Mouse (Mus musculus) ES-E14 (cell line): ENCODE data around the gene Pxk. TPM values are rescaled to one million over a fixed set of nuclear protein-coding genes. Genes with fewer than 3 reads are reported as not detected.

Experiments
- DNase-seq: peaks from one replicate; pipeline ENCODE4 v3.0.0-alpha.2; 2013; ENCODE audit warnings: low read depth, low spot score
- H3K27ac ChIP-seq: 2 replicates; pipeline ENCODE4 v1.5.1; 2012; ENCODE audit warnings: low read depth, mild to moderate bottlenecking, low read length, moderate library complexity, mixed read lengths; ENCODE audit not compliant: poor library complexity, insufficient read depth, severe bottlenecking
- H3K36me3 ChIP-seq: 2 replicates; pipeline ENCODE4 v1.6.1; 2012; ENCODE audit warnings: mild to moderate bottlenecking, low read length, moderate library complexity, mixed read lengths; ENCODE audit not compliant: control insufficient read depth, poor library complexity, insufficient read depth, severe bottlenecking
- H3K4me1 ChIP-seq, 2 experiments: fragments of 150-350 bp in 1 of 2; sonication (generic) in 1 of 2; 2 replicates each; pipeline ENCODE4 v1.6.1; 2012; ENCODE audit warnings: low read length in 2 of 2, mild to moderate bottlenecking in 1 of 2, mixed read lengths in 1 of 2; ENCODE audit not compliant: control insufficient read depth in 2 of 2, insufficient read depth in 2 of 2, poor library complexity in 1 of 2
- H3K4me3 ChIP-seq, 2 experiments: fragments of 150-350 bp in 1 of 2; sonication (generic) in 1 of 2; 2 replicates each; pipeline ENCODE4 v1.5.1; 2012; ENCODE audit warnings: low read length in 2 of 2, low read depth in 1 of 2, mild to moderate bottlenecking in 1 of 2, mixed read lengths in 1 of 2; ENCODE audit not compliant: insufficient read depth in 1 of 2, poor library complexity in 1 of 2, severe bottlenecking in 1 of 2
- H3K9ac ChIP-seq: 2 replicates; pipeline ENCODE4 v1.6.1; 2012; ENCODE audit warnings: low read depth, mild to moderate bottlenecking, low read length, mixed read lengths; ENCODE audit not compliant: poor library complexity, insufficient read depth, severe bottlenecking
- H3K9me3 ChIP-seq: fragments of 150-350 bp; sonication (generic); 2 replicates; pipeline ENCODE4 v1.6.1; 2012; ENCODE audit warnings: low read depth, mild to moderate bottlenecking, low read length; ENCODE audit not compliant: control insufficient read depth, insufficient read depth
- CHD2 ChIP-seq: IDR thresholded peaks from 2 replicates; pipeline ENCODE4 v1.6.1; 2014; ENCODE audit warnings: mild to moderate bottlenecking, low read depth, low read length, inconsistent platforms
- HCFC1 ChIP-seq: IDR thresholded peaks from 2 replicates; pipeline ENCODE4 v1.6.1; 2012; ENCODE audit warnings: low read length, inconsistent platforms, borderline replicate concordance; ENCODE audit not compliant: insufficient read depth
- MAFK ChIP-seq: IDR thresholded peaks from 2 replicates; pipeline ENCODE4 v1.6.1; 2014; ENCODE audit warnings: mild to moderate bottlenecking, low read depth, low read length, inconsistent platforms; ENCODE audit not compliant: insufficient read depth
- ZC3H11A ChIP-seq: IDR thresholded peaks from 2 replicates; pipeline ENCODE4 v1.6.1; 2012; ENCODE audit warnings: low read depth, mild to moderate bottlenecking, inconsistent platforms, low read length, borderline replicate concordance
- ZNF384 ChIP-seq: IDR thresholded peaks from 2 replicates; pipeline ENCODE4 v1.6.1; 2012; ENCODE audit warnings: low read depth, low read length, inconsistent platforms
- in situ Hi-C, 2 experiments: fragments of 600-800 bp; cut with MboI; formaldehyde crosslinking; loops; one replicate each; pipeline ENCODE4 v1.15.1; 2025; ENCODE audit warnings: low sequenced_read_pairs in 2 of 2, inconsistent platforms in 1 of 2; ENCODE audit not compliant: unreplicated experiment in 2 of 2
- total RNA-seq: library from RNA; depleted of rRNA; stranded (reverse); fragments of 300-350 nt; gene quantifications from 2 replicates; pipeline ENCODE4 v1.2.3, GENCODE M21; 2012

Pxk gene
- total RNA-seq, 1 experiment, result 5.4 TPM

DNA sequence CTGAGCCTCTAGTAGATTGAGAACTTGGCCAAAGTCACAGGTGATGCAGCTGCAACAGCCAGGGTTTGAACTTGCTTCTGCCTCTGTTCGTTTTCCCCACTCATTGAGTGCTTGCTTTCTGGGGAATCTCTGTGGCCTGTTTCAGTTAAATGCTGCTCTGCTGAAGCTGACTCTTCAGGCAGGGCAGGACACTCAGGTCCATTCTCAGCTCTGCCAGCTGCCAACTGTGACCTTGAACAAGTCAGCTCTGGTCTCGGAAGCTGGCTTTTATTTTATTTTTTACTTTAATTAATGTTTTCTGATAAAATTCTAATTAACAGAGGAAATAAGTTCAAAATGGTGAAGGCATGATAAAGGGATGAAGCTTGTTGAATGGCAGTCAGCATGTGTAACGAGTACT lies 60.7 kb downstream of the Pxk start:
- Histone ChIP-seq H3K9ac (no peak overlapping the region), H3K27ac (no peak overlapping the region), H3K4me1 (no peaks in the 10 kb centered on the region), H3K4me3 (no peak overlapping the region), H3K9me3 (no peaks in the 10 kb centered on the region), H3K36me3 (no peaks in the 10 kb centered on the region; the same call in 1 of the 2 replicates)
- TF ChIP-seq ZC3H11A (no peak), CHD2 (no peak), MAFK (no peak), ZNF384 (no peak), HCFC1 (no peak)
- in situ Hi-C loops, result no loop called here
- DNase-seq, result no peak

DNA sequence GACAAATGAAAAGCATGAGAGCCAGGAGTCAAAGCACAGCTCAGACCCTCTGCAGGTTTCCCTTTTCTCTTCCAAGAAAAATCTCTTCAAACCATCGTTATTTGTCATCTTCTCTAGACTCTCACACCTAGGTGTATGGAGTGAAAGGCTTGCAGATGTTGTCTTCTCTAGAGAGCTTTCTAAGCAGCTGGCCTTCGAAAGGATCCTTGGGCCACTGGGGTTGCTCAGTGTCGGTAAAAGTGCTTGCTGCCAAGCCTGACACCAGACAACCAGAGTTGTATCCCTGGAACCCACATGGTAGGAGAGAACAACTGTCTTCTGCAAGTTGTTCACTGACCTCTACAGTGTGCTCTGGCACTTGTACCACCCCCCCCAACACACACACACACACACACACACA lies 61.1 kb downstream of the Pxk start:
- H3K9me3 ChIP-seq, result no peaks in the 10 kb centered on the region
- no peak for DNase-seq
- in situ Hi-C loops, result no loop called here
- no peaks in the 10 kb centered on the region for H3K36me3 ChIP-seq
- H3K9ac ChIP-seq, result no peak overlapping the region
- no peak overlapping the region for H3K27ac ChIP-seq
- TF ChIP-seq ZNF384 (no peak), HCFC1 (no peak), ZC3H11A (no peak), CHD2 (no peak), MAFK (no peak)
- H3K4me1 ChIP-seq, result no peaks in the 10 kb centered on the region
- no peak overlapping the region for H3K4me3 ChIP-seq

GRCm38 (mm10) chr14:8161777-8162176 lies 63.8 kb downstream of the Pxk start:
- in situ Hi-C loops, result no loop called here

GRCm38 (mm10) chr14:8164463-8164862 lies 66.5 kb downstream of the Pxk start:
- DNase-seq, result no peak
- no peak for TF ChIP-seq ZC3H11A
- TF ChIP-seq HCFC1, result no peak
- TF ChIP-seq CHD2, result no peak
- no peak for TF ChIP-seq MAFK
- no peak for TF ChIP-seq ZNF384
- Histone ChIP-seq H3K27ac (no peak overlapping the region), H3K4me3 (no peak overlapping the region), H3K36me3 (peaks cover 35% of the 10 kb centered on the region), H3K9me3 (no peaks in the 10 kb centered on the region), H3K4me1 (peaks cover 0 to 3% of the 10 kb centered on the region in 2 experiments; a peak in 1 of 4 replicates), H3K9ac (no peak overlapping the region)
- in situ Hi-C loops, result no loop called here

More at GRCm38 (mm10) chr14:8161777-8162176, 63.8 kb downstream of the Pxk start:
- TF ChIP-seq HCFC1 (no peak), ZNF384 (no peak), ZC3H11A (no peak), MAFK (no peak), CHD2 (no peak)
- no peak for DNase-seq
- H3K27ac ChIP-seq, result no peak overlapping the region
- H3K9me3 ChIP-seq, result no peaks in the 10 kb centered on the region
- H3K4me3 ChIP-seq, result no peak overlapping the region
- H3K9ac ChIP-seq, result no peak overlapping the region
- H3K4me1 ChIP-seq, result peaks cover 0 to 3% of the 10 kb centered on the region in 2 experiments; a peak in 1 of 4 replicates
- H3K36me3 ChIP-seq, result peaks cover 11% of the 10 kb centered on the region
